ENCODE assay signal across 9 mouse cellular contexts in the genomic region with DNA sequence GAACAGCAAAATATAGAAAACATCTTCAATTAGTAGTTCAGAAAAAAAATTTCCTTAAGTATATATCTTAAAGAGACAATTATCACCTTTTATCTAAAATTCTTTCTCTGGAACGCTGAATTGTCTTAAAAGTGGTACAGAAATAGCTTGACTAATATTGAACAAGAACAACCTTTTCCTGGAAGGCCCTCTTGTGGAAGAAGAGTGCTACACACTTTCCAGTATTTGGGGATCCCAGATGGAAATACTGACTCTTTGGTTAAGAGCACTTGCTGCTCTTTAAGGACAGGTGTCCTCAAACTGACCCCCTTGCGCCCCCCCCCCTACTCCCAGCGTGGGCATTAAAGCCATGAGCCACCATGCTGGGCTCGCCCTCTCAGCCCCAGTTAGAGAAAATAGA. TPM values are rescaled to one million over a fixed set of nuclear protein-coding genes. Genes with fewer than 3 reads are reported as not detected.
DNase-seq lines count a peak whose midpoint lies in the region; ATAC-seq and TF ChIP-seq lines count a peak whose summit lies in the region.
"Had no signal": no experiment of that assay in that cellular context is flagged by ENCODE, and none has a peak within 500 bp of the region (broad histone marks: within the 10 kb centered on the region; RNA-seq: fewer than 3 reads in every experiment).

No protein-coding gene starts in this region.

- no peaks in the 10 kb centered on the region for H3K4me1 ChIP-seq in hindbrain, embryonic 11.5 days (replicated peaks; ENCODE audit: control insufficient read depth, insufficient read depth, low read length)
- H3K4me1 ChIP-seq in hindbrain, embryonic 13.5 days (replicated peaks) = no peaks in the 10 kb centered on the region
- H3K4me1 ChIP-seq in E14TG2a.4 (replicated peaks; ENCODE audit: low read depth, low read length) = peaks cover 12% of the 10 kb centered on the region
- H3K4me1 ChIP-seq: neural tube, embryonic 12.5 days had no signal

- no peak overlapping the region for H3K4me2 ChIP-seq in hindbrain, embryonic 11.5 days (replicated peaks; ENCODE audit: low read depth, low read length)
- H3K4me2 ChIP-seq in hindbrain, embryonic 13.5 days = no peak overlapping the region
- H3K4me2 ChIP-seq: neural tube, embryonic 12.5 days had no signal

- H3K4me3 ChIP-seq in hindbrain, embryonic 11.5 days (ENCODE audit: low read depth, low read length) = no peak overlapping the region
- no peak overlapping the region for H3K4me3 ChIP-seq in hindbrain, embryonic 13.5 days
- no peak overlapping the region for H3K4me3 ChIP-seq in E14TG2a.4 (replicated peaks; ENCODE audit: low read length)
- H3K4me3 ChIP-seq: neural tube, embryonic 12.5 days had no signal

- WGBS in hindbrain, embryonic 11.5 days = 65% methylated on average over 4 of the region's 4 CpGs
- 63% methylated on average over 4 of the region's 4 CpGs for WGBS in hindbrain, embryonic 13.5 days

- no peak overlapping the region for H3K27ac ChIP-seq in hindbrain, embryonic 11.5 days (ENCODE audit: low read depth, low read length)
- no peak overlapping the region for H3K27ac ChIP-seq in hindbrain, embryonic 13.5 days
- H3K27ac ChIP-seq: neural tube, embryonic 12.5 days had no signal

- no peak for ATAC-seq in hindbrain, embryonic 11.5 days (ENCODE audit: low FRiP score)
- no peak for ATAC-seq in hindbrain, embryonic 13.5 days (ENCODE audit: low FRiP score)
- no peak for ATAC-seq in erythroblast, adult 5-6 weeks (replicated peaks; ENCODE audit: low FRiP score, poor library complexity, severe bottlenecking)

- peak; percentile 61 for TF ChIP-seq CTCF in E14TG2a.4 (conservative IDR thresholded peaks at IDR 0.05; ENCODE audit: low read length)

- peak; percentile 24 for DNase-seq in hindbrain, embryonic 11.5 days (ENCODE audit: low spot score)
- peak; percentile 78 for DNase-seq in adipocyte (ENCODE audit: low spot score)
- DNase-seq in kidney, adult 8-10 months = peak; percentile 30 to 36
- peak; percentile 31 for DNase-seq in retina, postnatal 7 days (ENCODE audit: low read depth, low spot score)
- DNase-seq in testis, postnatal 10 days (ENCODE audit: low spot score) = no peak

- no peak overlapping the region for H3K9ac ChIP-seq in hindbrain, embryonic 11.5 days (ENCODE audit: low read depth, low read length)
- H3K9ac ChIP-seq in hindbrain, embryonic 13.5 days = no peak overlapping the region
- H3K9ac ChIP-seq: neural tube, embryonic 12.5 days had no signal

- H3K9me3 ChIP-seq in hindbrain, embryonic 11.5 days (ENCODE audit: control insufficient read depth, low read length) = no peaks in the 10 kb centered on the region
- H3K9me3 ChIP-seq in hindbrain, embryonic 13.5 days = no peaks in the 10 kb centered on the region
- no peaks in the 10 kb centered on the region for H3K9me3 ChIP-seq in E14TG2a.4 (ENCODE audit: low read length)
- H3K9me3 ChIP-seq: neural tube, embryonic 12.5 days had no signal

- no peaks in the 10 kb centered on the region for H3K36me3 ChIP-seq in hindbrain, embryonic 11.5 days (ENCODE audit: control insufficient read depth, insufficient read depth, low read length)
- H3K36me3 ChIP-seq in hindbrain, embryonic 13.5 days = peaks cover 41% of the 10 kb centered on the region
- peaks cover 52% of the 10 kb centered on the region for H3K36me3 ChIP-seq in E14TG2a.4 (ENCODE audit: insufficient read depth, low read length)

- H3K27me3 ChIP-seq in hindbrain, embryonic 11.5 days (ENCODE audit: control insufficient read depth, insufficient read depth, low read length) = no peaks in the 10 kb centered on the region
- H3K27me3 ChIP-seq in hindbrain, embryonic 13.5 days = no peaks in the 10 kb centered on the region
- H3K27me3 ChIP-seq in E14TG2a.4 (ENCODE audit: insufficient read depth, low read length) = no peaks in the 10 kb centered on the region
- H3K27me3 ChIP-seq: neural tube, embryonic 12.5 days had no signal

RNA-seq across cellular contexts. Expression of gene Smc5, which starts 48.6 kb away (rescaled TPM):
- polyA plus RNA-seq in hindbrain, embryonic 11.5 days (2014; fragmentation: Nextera tagmentation; extraction: Ambion mirVana) = 53.6 and 57.4 TPM in 2 replicates
- polyA plus RNA-seq in hindbrain, embryonic 13.5 days (2015; fragmentation: Nextera tagmentation; extraction: Ambion mirVana) = 29.0 and 29.3 TPM in 2 replicates
- 16.5 and 32.3 TPM in 2 replicates for total RNA-seq in erythroblast, adult 5-6 weeks (2015; ENCODE audit: low replicate concordance)
- total RNA-seq in erythroblast, adult 5-6 weeks (2017; ENCODE audit: low replicate concordance) = 27.9 and 52.0 TPM in 2 replicates
